Mouse (Mus musculus): Measurements from ENCODE around the gene Taok3. TPM values are rescaled to one million over a fixed set of nuclear protein-coding genes. Genes with fewer than 3 reads are reported as not detected.

Gene Taok3
- polyA plus RNA-seq (2015; fragmentation: Nextera tagmentation; extraction: Ambion mirVana) = 33.5 and 37.1 TPM in 2 replicates

- ATAC-seq (ENCODE audit: low read depth) = peak; percentile 91
- Histone ChIP-seq H3K4me1 (replicated peaks; ENCODE audit: control insufficient read depth, insufficient read depth, low read length) (peaks cover 17% of the 10 kb centered on the region; the same call in 1 of the 2 replicates), H3K27ac (ENCODE audit: low read length) (peak within 1 kb of the TSS; percentile 57; the same call in 1 of the 2 replicates), H3K27me3 (ENCODE audit: control insufficient read depth, insufficient read depth, low read depth, low read length) (no peaks in the 10 kb centered on the region), H3K4me2 (ENCODE audit: low read depth, low read length) (peak within 1 kb of the TSS; percentile 89), H3K4me3 (ENCODE audit: low read length) (peak within 1 kb of the TSS; percentile 80), H3K36me3 (ENCODE audit: control insufficient read depth, insufficient read depth, low read length) (no peaks in the 10 kb centered on the region), H3K9me3 (ENCODE audit: control insufficient read depth, low read length) (no peaks in the 10 kb centered on the region), H3K9ac (ENCODE audit: low read length) (peak within 1 kb of the TSS; percentile 78)
- WGBS = under 1% methylated on average over 73 of the region's 74 CpGs
Measured at GRCm38 (mm10) chr5:117119777-117120488, at the start of gene Taok3. Gene Taok3, plus strand, starts transcription at chr5:117120129.

GRCm38 (mm10) chr5:117087718-117088117, 32.2 kb upstream of the Taok3 start:
- peaks cover 17% of the 10 kb centered on the region for H3K36me3 ChIP-seq (ENCODE audit: control insufficient read depth, insufficient read depth, low read length)
- H3K27me3 ChIP-seq (ENCODE audit: control insufficient read depth, insufficient read depth, low read depth, low read length) = peaks cover 2% of the 10 kb centered on the region; the same call in 1 of the 2 replicates
- 4% methylated on average over 13 of the region's 13 CpGs for WGBS
- H3K4me3 ChIP-seq (ENCODE audit: low read length) = peak overlapping the region; percentile 13; the same call in 1 of the 2 replicates
- H3K4me2 ChIP-seq (ENCODE audit: low read depth, low read length) = peak overlapping the region; percentile 44
- H3K9ac ChIP-seq (ENCODE audit: low read length) = 0 out of 2 replicates have a peak overlapping the region, but pooled peaks have one; percentile 32
- peaks cover 2% of the 10 kb centered on the region; the same call in 1 of the 2 replicates for H3K4me1 ChIP-seq (replicated peaks; ENCODE audit: control insufficient read depth, insufficient read depth, low read length)
- no peak overlapping the region for H3K27ac ChIP-seq (ENCODE audit: low read length)
- no peaks in the 10 kb centered on the region for H3K9me3 ChIP-seq (ENCODE audit: control insufficient read depth, low read length)
- peak; percentile 35; the same call in 1 of the 2 replicates for ATAC-seq (ENCODE audit: low read depth)

DNA sequence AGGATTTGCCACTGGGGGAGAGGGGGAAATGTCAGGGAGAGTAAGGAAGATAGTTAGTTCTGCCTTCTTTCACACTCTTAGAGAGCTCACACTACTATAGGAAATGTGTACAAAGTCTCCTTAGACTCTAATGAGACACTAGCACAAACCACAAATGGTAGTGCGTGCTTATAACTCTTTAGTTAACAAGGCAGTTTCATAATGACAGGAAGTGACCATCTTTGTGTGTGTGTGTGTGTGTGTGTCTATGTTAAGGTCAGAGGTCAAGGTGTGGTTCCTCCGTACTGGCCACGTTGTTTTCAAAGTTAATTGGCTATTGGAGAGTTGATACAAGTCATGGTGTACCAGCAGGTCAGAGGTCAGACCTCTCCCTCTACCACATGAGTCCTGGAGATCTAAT, 30.8 kb upstream of the Taok3 start:
- no peak overlapping the region for H3K9ac ChIP-seq (ENCODE audit: low read length)
- no peaks in the 10 kb centered on the region for H3K9me3 ChIP-seq (ENCODE audit: control insufficient read depth, low read length)
- no peak overlapping the region for H3K27ac ChIP-seq (ENCODE audit: low read length)
- H3K27me3 ChIP-seq (ENCODE audit: control insufficient read depth, insufficient read depth, low read depth, low read length) = peaks cover 2% of the 10 kb centered on the region; the same call in 1 of the 2 replicates
- H3K4me1 ChIP-seq (replicated peaks; ENCODE audit: control insufficient read depth, insufficient read depth, low read length) = peaks cover 2% of the 10 kb centered on the region; the same call in 1 of the 2 replicates
- no peak for ATAC-seq (ENCODE audit: low read depth)
- no peak overlapping the region for H3K4me2 ChIP-seq (ENCODE audit: low read depth, low read length)
- 51% methylated on average over 3 of the region's 3 CpGs for WGBS
- H3K36me3 ChIP-seq (ENCODE audit: control insufficient read depth, insufficient read depth, low read length) = peaks cover 21% of the 10 kb centered on the region
- no peak overlapping the region for H3K4me3 ChIP-seq (ENCODE audit: low read length)

DNA sequence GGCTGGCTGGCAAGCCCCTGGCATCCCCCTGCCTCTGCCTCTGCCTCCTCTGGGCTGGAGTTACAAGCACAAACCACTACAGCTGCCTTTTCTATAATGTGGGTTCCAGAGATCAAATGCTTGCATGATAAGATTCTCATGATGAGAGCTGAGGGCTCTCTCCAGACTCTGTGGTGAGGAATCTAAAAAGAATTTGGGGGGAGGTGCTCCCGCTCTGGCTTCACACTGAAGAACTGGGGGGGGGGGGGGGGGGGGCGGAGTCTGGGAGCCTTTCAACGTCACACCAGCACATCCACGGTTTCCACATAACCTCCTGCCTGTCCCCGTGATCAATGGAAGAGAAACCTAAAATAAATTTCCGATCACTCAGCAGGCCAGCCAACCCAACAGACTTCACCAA, 30.1 kb upstream of the Taok3 start:
- Histone ChIP-seq H3K9ac (ENCODE audit: low read length) (no peak overlapping the region), H3K27ac (ENCODE audit: low read length) (no peak overlapping the region), H3K27me3 (ENCODE audit: control insufficient read depth, insufficient read depth, low read depth, low read length) (peaks cover 2% of the 10 kb centered on the region; the same call in 1 of the 2 replicates), H3K4me3 (ENCODE audit: low read length) (no peak overlapping the region), H3K4me2 (ENCODE audit: low read depth, low read length) (no peak overlapping the region), H3K4me1 (replicated peaks; ENCODE audit: control insufficient read depth, insufficient read depth, low read length) (peaks cover 2% of the 10 kb centered on the region; the same call in 1 of the 2 replicates), H3K36me3 (ENCODE audit: control insufficient read depth, insufficient read depth, low read length) (peaks cover 25% of the 10 kb centered on the region), H3K9me3 (ENCODE audit: control insufficient read depth, low read length) (no peaks in the 10 kb centered on the region)
- 18% methylated on average over 5 of the region's 6 CpGs for WGBS
- peak; percentile 48; the same call in 1 of the 2 replicates for ATAC-seq (ENCODE audit: low read depth)

- WGBS = 41% methylated on average over 7 of the region's 7 CpGs
- Histone ChIP-seq H3K4me2 (ENCODE audit: low read depth, low read length) (no peak overlapping the region), H3K4me1 (replicated peaks; ENCODE audit: control insufficient read depth, insufficient read depth, low read length) (no peaks in the 10 kb centered on the region), H3K4me3 (ENCODE audit: low read length) (no peak overlapping the region), H3K9me3 (ENCODE audit: control insufficient read depth, low read length) (no peaks in the 10 kb centered on the region), H3K27ac (ENCODE audit: low read length) (no peak overlapping the region), H3K9ac (ENCODE audit: low read length) (no peak overlapping the region), H3K36me3 (ENCODE audit: control insufficient read depth, insufficient read depth, low read length) (peaks cover 33% of the 10 kb centered on the region), H3K27me3 (ENCODE audit: control insufficient read depth, insufficient read depth, low read depth, low read length) (no peaks in the 10 kb centered on the region)
- ATAC-seq (ENCODE audit: low read depth) = no peak
Measured at GRCm38 (mm10) chr5:117094431-117094830, 25.5 kb upstream of the Taok3 start.

DNA sequence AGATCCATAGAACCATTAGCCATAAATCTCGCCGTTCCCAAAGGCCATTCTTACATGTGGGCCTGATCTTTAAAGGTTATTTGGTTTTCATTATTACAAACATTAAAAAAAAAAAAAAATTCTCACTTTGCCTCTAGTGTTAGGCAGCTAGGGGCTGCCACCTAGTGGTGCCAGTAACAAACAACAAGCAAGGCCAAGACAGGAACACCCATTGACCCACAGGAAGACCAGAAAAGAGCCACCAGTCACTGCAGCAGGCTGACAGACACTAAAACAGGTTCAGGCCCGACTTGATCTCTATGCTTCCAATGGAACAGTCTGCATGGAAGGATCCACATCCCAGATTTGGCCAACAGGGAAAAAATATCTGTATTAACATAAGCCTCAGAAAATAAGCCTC, 23.2 kb upstream of the Taok3 start:
- Histone ChIP-seq H3K27me3 (ENCODE audit: control insufficient read depth, insufficient read depth, low read depth, low read length) (no peaks in the 10 kb centered on the region), H3K4me3 (ENCODE audit: low read length) (no peak overlapping the region), H3K27ac (ENCODE audit: low read length) (no peak overlapping the region), H3K9ac (ENCODE audit: low read length) (no peak overlapping the region), H3K9me3 (ENCODE audit: control insufficient read depth, low read length) (no peaks in the 10 kb centered on the region), H3K36me3 (ENCODE audit: control insufficient read depth, insufficient read depth, low read length) (peaks cover 31% of the 10 kb centered on the region), H3K4me1 (replicated peaks; ENCODE audit: control insufficient read depth, insufficient read depth, low read length) (no peaks in the 10 kb centered on the region), H3K4me2 (ENCODE audit: low read depth, low read length) (no peak overlapping the region)
- WGBS = 37% methylated on average over 3 of the region's 3 CpGs
- ATAC-seq (ENCODE audit: low read depth) = no peak

DNA sequence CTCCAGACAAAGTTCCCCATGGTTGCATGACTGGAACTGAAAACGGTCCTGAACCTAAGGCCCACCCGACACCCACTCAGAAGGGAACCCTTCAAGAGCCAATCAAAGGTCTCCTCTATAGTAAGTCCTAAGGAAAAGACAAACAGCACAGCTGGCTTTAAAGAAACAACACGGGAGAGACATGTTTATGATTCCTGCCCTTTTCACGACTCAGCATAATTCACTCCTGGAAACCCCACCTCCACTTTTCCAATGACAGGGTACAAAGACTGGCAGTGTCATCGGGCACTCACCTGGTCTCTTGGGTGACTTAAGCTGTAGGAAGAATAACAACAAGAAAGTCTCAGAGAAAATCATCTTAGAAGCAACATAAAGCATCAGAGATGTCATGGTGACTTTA, 20.9 kb upstream of the Taok3 start:
- Histone ChIP-seq H3K4me2 (ENCODE audit: low read depth, low read length) (no peak overlapping the region), H3K27ac (ENCODE audit: low read length) (no peak overlapping the region), H3K4me1 (replicated peaks; ENCODE audit: control insufficient read depth, insufficient read depth, low read length) (no peaks in the 10 kb centered on the region), H3K27me3 (ENCODE audit: control insufficient read depth, insufficient read depth, low read depth, low read length) (no peaks in the 10 kb centered on the region), H3K9ac (ENCODE audit: low read length) (no peak overlapping the region), H3K36me3 (ENCODE audit: control insufficient read depth, insufficient read depth, low read length) (peaks cover 23% of the 10 kb centered on the region), H3K4me3 (ENCODE audit: low read length) (no peak overlapping the region), H3K9me3 (ENCODE audit: control insufficient read depth, low read length) (no peaks in the 10 kb centered on the region)
- no peak for ATAC-seq (ENCODE audit: low read depth)
- 76% methylated on average over 5 of the region's 5 CpGs for WGBS

DNA sequence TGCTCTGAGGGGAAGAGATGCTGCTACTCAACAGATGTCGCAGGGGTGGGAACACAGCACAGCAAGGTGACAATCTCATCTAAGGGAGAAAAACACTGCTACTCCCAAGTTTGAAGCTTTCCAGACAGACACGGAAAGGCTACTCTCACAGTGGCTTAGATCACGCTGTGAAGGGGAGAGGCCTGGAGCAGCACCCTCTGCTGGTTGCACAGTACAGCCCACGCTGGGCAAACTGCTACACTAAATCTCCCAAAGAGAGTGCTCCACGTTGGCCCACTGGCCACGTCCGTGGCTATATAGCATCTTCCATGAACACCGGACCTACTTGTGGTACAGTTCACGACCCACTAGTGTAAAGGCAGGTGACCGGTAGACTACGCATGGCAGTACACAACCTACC, 20.2 kb upstream of the Taok3 start:
- H3K36me3 ChIP-seq (ENCODE audit: control insufficient read depth, insufficient read depth, low read length) = peaks cover 21% of the 10 kb centered on the region
- H3K9me3 ChIP-seq (ENCODE audit: control insufficient read depth, low read length) = no peaks in the 10 kb centered on the region
- no peaks in the 10 kb centered on the region for H3K27me3 ChIP-seq (ENCODE audit: control insufficient read depth, insufficient read depth, low read depth, low read length)
- H3K9ac ChIP-seq (ENCODE audit: low read length) = no peak overlapping the region
- H3K4me3 ChIP-seq (ENCODE audit: low read length) = no peak overlapping the region
- ATAC-seq (ENCODE audit: low read depth) = no peak
- H3K27ac ChIP-seq (ENCODE audit: low read length) = no peak overlapping the region
- 83% methylated on average over 11 of the region's 11 CpGs for WGBS
- H3K4me2 ChIP-seq (ENCODE audit: low read depth, low read length) = no peak overlapping the region
- H3K4me1 ChIP-seq (replicated peaks; ENCODE audit: control insufficient read depth, insufficient read depth, low read length) = no peaks in the 10 kb centered on the region

DNA sequence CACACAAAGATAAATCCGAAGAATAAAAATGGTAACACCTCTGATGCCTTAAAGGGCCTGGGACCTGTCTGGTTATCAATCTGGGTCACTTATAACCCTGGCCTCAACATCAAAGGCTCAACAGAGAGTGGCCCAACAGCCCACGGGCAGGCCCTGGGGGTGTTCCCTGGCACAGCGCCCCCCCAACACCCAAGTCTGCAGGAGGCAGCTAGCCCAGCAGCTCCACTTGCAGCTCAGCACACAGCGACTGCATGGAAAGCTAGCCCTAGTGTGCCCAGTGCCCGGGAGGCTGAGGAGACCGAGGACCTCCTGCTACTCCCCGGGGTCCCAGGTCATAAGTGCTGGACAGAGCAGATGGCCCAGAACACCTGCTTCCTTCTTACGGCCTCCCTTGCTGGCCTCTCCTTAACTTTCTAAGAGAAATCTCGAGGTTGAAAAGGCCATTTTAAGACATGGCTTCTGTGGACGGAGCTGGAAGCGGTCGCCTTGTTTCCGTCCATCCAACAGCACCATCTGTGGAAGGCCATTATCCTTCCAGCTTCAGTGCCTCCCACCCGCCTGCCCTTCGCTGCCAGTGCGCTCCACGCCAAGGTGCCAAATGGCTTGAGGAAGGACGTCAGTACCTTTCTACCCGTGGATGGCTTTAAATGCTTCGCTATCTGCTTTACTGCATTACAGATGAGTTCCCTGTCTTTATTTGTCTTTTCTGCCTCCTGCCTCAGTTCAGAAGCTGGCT, 16.6 kb upstream of the Taok3 start:
- Histone ChIP-seq H3K9ac (ENCODE audit: low read length) (no peak overlapping the region), H3K4me3 (ENCODE audit: low read length) (no peak overlapping the region), H3K4me2 (ENCODE audit: low read depth, low read length) (no peak overlapping the region), H3K27me3 (ENCODE audit: control insufficient read depth, insufficient read depth, low read depth, low read length) (no peaks in the 10 kb centered on the region), H3K36me3 (ENCODE audit: control insufficient read depth, insufficient read depth, low read length) (peaks cover 43% of the 10 kb centered on the region), H3K9me3 (ENCODE audit: control insufficient read depth, low read length) (no peaks in the 10 kb centered on the region), H3K27ac (ENCODE audit: low read length) (no peak overlapping the region), H3K4me1 (replicated peaks; ENCODE audit: control insufficient read depth, insufficient read depth, low read length) (no peaks in the 10 kb centered on the region)
- WGBS = 92% methylated on average over 20 of the region's 20 CpGs
- no peak for ATAC-seq (ENCODE audit: low read depth)
